Mouse (Mus musculus) layer of hippocampus, adult 6 months (tissue): ENCODE data around the gene Recql. TPM values are rescaled to one million over a fixed set of nuclear protein-coding genes. Genes with fewer than 3 reads are reported as not detected.

Source experiments
- long read RNA-seq, 2 experiments: library from polyadenylated mRNA; unstranded; transcript quantifications; one replicate each; pipeline ENCODE4 v2.0.0; 2019 to 2020
- polyA plus RNA-seq: library from polyadenylated mRNA; unstranded; fragments of <200 nt; fragmentation: Nextera tagmentation; gene quantifications from 2 replicates; pipeline ENCODE4 v1.2.3, GENCODE M21; 2021

Recql gene
- polyA plus RNA-seq = 14.7 and 16.2 TPM in 2 replicates
- long read RNA-seq, experiment 1, transcript Recql-203 (15 exons, 3,389 nt) = major isoform, 16 of 30 reads
- long read RNA-seq, experiment 1, partial matches to known transcripts = 10 of 30 reads
- long read RNA-seq, experiment 1, other reads (novel, unspliced or antisense) = 3 of 30 reads
- long read RNA-seq, experiment 2, transcript Recql-203 (15 exons, 3,389 nt) = major isoform, 95 of 144 reads
- long read RNA-seq, experiment 2, partial matches to known transcripts = 30 of 144 reads
- long read RNA-seq, experiment 2, other reads (novel, unspliced or antisense) = 17 of 144 reads

GRCm38 (mm10) chr6:142387011-142387754 lies at the start of gene Recql, which contains the start of gene Golt1b:
TSS of gene Recql (minus strand) at chr6:142387087.
TSS of gene Golt1b (plus strand) at chr6:142387221.

DNA sequence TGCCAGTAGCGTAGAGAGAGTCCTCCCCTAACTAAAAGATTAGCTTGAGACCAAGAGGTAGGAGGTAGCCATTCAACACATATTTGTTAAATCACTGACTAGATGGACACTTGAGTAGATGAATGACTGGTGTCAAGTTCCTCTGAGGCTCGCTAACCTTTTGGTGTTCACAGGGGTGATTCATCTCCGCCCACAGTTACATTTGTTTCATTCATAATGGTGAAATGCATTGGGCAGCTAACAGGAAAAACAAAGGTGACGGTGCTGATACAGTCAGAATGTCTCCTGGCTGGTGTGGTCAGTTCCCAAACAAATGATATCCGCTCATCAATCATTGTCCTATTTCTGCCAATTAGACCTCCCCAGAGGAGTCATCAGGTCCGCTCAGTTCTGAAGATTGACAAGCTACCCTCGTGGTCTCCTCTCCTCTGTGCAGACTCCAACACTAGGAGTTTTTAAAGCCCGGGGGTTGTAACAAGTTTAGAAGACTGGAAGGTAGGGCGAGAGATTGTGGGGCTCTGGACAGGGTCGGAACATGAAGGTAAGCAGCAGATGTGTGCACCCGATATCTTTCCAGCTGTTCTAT lies 26.1 kb upstream of the Recql start, which contains the start of gene Spx:
TSS of gene Spx (plus strand) at position 536 of the 586 bp plus-strand sequence.

DNA sequence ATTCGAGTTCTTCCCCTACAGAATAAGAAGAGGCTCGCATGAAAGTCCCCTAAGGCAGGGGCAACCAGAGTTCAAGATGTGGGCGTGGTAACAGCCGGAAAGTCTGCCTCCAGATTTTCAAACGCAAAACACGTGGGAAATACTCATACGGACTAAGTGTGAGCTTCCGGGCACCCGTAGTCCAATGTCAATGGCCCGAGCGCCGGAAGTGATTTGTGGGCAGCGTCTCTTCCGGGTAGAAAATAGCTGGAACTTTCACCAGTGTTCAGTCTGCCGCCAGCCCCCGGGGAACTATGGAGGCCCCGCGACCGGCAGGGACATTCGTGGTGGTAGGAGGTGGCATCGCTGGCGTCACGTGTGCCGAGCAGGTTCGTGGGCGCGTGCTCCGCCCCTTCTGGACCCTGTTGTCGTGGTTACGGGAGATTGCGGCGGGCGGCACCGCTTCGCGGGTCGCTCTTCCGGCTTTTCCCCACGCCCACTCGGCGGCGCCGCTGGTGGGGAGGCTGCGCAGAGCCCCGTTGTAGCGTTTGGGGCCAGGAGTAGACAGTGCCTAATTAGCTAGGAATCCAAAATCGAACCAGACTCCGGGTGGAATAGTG lies 41.3 kb downstream of the Recql start, which contains the start of gene Pyroxd1:
TSS of gene Pyroxd1 (plus strand) at position 215 of the 599 bp plus-strand sequence.

GRCm38 (mm10) chr6:142322881-142323280 lies 64.0 kb downstream of the Recql start, which contains the start of gene Slco1a5:
TSS of gene Slco1a5 (minus strand) at chr6:142322981.

Other genes with a start within 250 kb of the Recql start
- gene Slco1a6, start 178.6 kb downstream of the Recql start, polyA plus RNA-seq = not detected in 2 replicates
- gene Iapp, start 88.7 kb downstream of the Recql start, polyA plus RNA-seq = not detected in 2 replicates
- gene Slco1a5, start 64.1 kb downstream of the Recql start, polyA plus RNA-seq = 0.05 and 0.97 TPM in 2 replicates
- gene Pyroxd1, start 41.4 kb downstream of the Recql start, polyA plus RNA-seq = 8.0 and 8.6 TPM in 2 replicates
- gene Golt1b, start 134 bp upstream of the Recql start, polyA plus RNA-seq = 59.6 and 108 TPM in 2 replicates
- gene Spx, start 26.4 kb upstream of the Recql start, polyA plus RNA-seq = 0.28 TPM in 1 of 2 replicates, not detected in the other
- gene Gys2, start 86.0 kb upstream of the Recql start, polyA plus RNA-seq = 0.50 TPM in 1 of 2 replicates, not detected in the other
- 1,317 and 1,506 TPM in 2 replicates for gene Ldhb, start 120.9 kb upstream of the Recql start, polyA plus RNA-seq
- gene Kcnj8, start 184.5 kb upstream of the Recql start, polyA plus RNA-seq = 2.5 and 4.5 TPM in 2 replicates